In genomic region chr11:101060126-101060525, GRCm38 (mm10) we compare ENCODE assay signal across 9 mouse cellular contexts. TPM values are rescaled to one million over a fixed set of nuclear protein-coding genes. Genes with fewer than 3 reads are reported as not detected.
DNase-seq lines count a peak whose midpoint lies in the region; ATAC-seq and TF ChIP-seq lines count a peak whose summit lies in the region.
"Had no signal": no experiment of that assay in that cellular context is flagged by ENCODE, and none has a peak within 500 bp of the region (broad histone marks: within the 10 kb centered on the region; RNA-seq: fewer than 3 reads in every experiment).

No protein-coding gene starts in this region.

- peaks cover 20% of the 10 kb centered on the region for H3K4me1 ChIP-seq in neural tube, embryonic 13.5 days (replicated peaks)
- peaks cover 42% of the 10 kb centered on the region for H3K4me1 ChIP-seq in cerebellum, adult 2 months (ENCODE audit: control insufficient read depth, insufficient read depth, low read length)
- H3K4me1 ChIP-seq in kidney, embryonic 14.5 days (ENCODE audit: control insufficient read depth, insufficient read depth, low read length) = peaks cover 25% of the 10 kb centered on the region
- peaks cover 57% of the 10 kb centered on the region for H3K4me1 ChIP-seq in lung, embryonic 14.5 days (ENCODE audit: insufficient read depth)
- H3K4me1 ChIP-seq in stomach, embryonic 16.5 days (ENCODE audit: control insufficient read depth, insufficient read depth, low read length) = peaks cover 86% of the 10 kb centered on the region

- H3K27me3 ChIP-seq in neural tube, embryonic 13.5 days = no peaks in the 10 kb centered on the region
- no peaks in the 10 kb centered on the region for H3K27me3 ChIP-seq in cerebellum, adult 2 months (ENCODE audit: control insufficient read depth, insufficient read depth, low read length)
- H3K27me3 ChIP-seq in kidney, embryonic 14.5 days (ENCODE audit: control insufficient read depth, insufficient read depth, low read length) = no peaks in the 10 kb centered on the region
- no peaks in the 10 kb centered on the region for H3K27me3 ChIP-seq in lung, embryonic 14.5 days (ENCODE audit: insufficient read depth, low read length)
- no peaks in the 10 kb centered on the region for H3K27me3 ChIP-seq in stomach, embryonic 16.5 days (ENCODE audit: control insufficient read depth, insufficient read depth, low read length)

- ATAC-seq in neural tube, embryonic 13.5 days (ENCODE audit: low read depth) = no peak
- no peak for ATAC-seq in kidney, embryonic 14.5 days (ENCODE audit: low FRiP score, low TSS enrichment)
- ATAC-seq in lung, embryonic 14.5 days (ENCODE audit: insufficient read depth) = no peak; the same call in 1 of the 2 replicates
- ATAC-seq in stomach, embryonic 16.5 days (ENCODE audit: insufficient read depth, low FRiP score) = peak; percentile 22; the same call in 1 of the 2 replicates

- H3K9me3 ChIP-seq in neural tube, embryonic 13.5 days = no peaks in the 10 kb centered on the region
- no peaks in the 10 kb centered on the region for H3K9me3 ChIP-seq in kidney, embryonic 14.5 days (ENCODE audit: control insufficient read depth, low read length)
- H3K9me3 ChIP-seq in lung, embryonic 14.5 days (ENCODE audit: low read depth, low read length) = no peaks in the 10 kb centered on the region
- H3K9me3 ChIP-seq in stomach, embryonic 16.5 days (replicated peaks; ENCODE audit: control insufficient read depth, low read length) = no peaks in the 10 kb centered on the region

- no peak overlapping the region for H3K9ac ChIP-seq in neural tube, embryonic 13.5 days
- H3K9ac ChIP-seq in kidney, embryonic 14.5 days (ENCODE audit: low read depth, low read length) = no peak overlapping the region
- H3K9ac ChIP-seq in lung, embryonic 14.5 days = 0 out of 2 replicates have a peak overlapping the region, but pooled peaks have one; percentile 18
- peak overlapping the region; percentile 57 for H3K9ac ChIP-seq in stomach, embryonic 16.5 days (ENCODE audit: low read length)

- TF ChIP-seq POLR2A in cerebellum, adult 2 months (IDR thresholded peaks at IDR 0.05; ENCODE audit: borderline replicate concordance, insufficient read depth, low read length) = no peak

- no peak for TF ChIP-seq CTCF in cerebellum, adult 2 months (IDR thresholded peaks at IDR 0.05; ENCODE audit: borderline replicate concordance, insufficient read depth, low read depth, low read length)
- TF ChIP-seq CTCF in lung, embryonic 14.5 days (IDR thresholded peaks at IDR 0.05; ENCODE audit: low read depth) = no peak

- no peak for DNase-seq in neural tube, embryonic 10.5 days (ENCODE audit: extremely low spot score, low spot score)
- DNase-seq in cerebellum, adult 2 months = peak; percentile 66 to 73
- peak; percentile 82 to 87 for DNase-seq in heart, adult 9 months (ENCODE audit: low spot score in 2 of 2)
- DNase-seq in lung, embryonic 14.5 days = peak; percentile 84
- no peak for DNase-seq in spleen, adult 18-20 months

- 67% methylated on average over 8 of the region's 8 CpGs for WGBS in neural tube, embryonic 13.5 days
- WGBS in cerebellum, adult 2 months = 5% methylated on average over 8 of the region's 8 CpGs
- 50% methylated on average over 8 of the region's 8 CpGs for WGBS in kidney, embryonic 14.5 days
- WGBS in lung, embryonic 14.5 days = 31% methylated on average over 8 of the region's 8 CpGs
- WGBS in stomach, embryonic 16.5 days = 34% methylated on average over 8 of the region's 8 CpGs

- H3K4me2 ChIP-seq in neural tube, embryonic 13.5 days = no peak overlapping the region
- H3K4me2 ChIP-seq in kidney, embryonic 14.5 days (replicated peaks; ENCODE audit: low read depth, low read length) = no peak overlapping the region
- H3K4me2 ChIP-seq in lung, embryonic 14.5 days = no peak overlapping the region
- no peak overlapping the region for H3K4me2 ChIP-seq in stomach, embryonic 16.5 days (ENCODE audit: low read depth, low read length)

- H3K4me3 ChIP-seq in neural tube, embryonic 13.5 days = no peak overlapping the region
- no peak overlapping the region for H3K4me3 ChIP-seq in cerebellum, adult 2 months (replicated peaks; ENCODE audit: insufficient read depth, low read depth, low read length)
- no peak overlapping the region for H3K4me3 ChIP-seq in kidney, embryonic 14.5 days (ENCODE audit: low read length)
- H3K4me3 ChIP-seq in lung, embryonic 14.5 days (ENCODE audit: low read depth, low read length) = no peak overlapping the region
- H3K4me3 ChIP-seq in stomach, embryonic 16.5 days (replicated peaks; ENCODE audit: low read length) = no peak overlapping the region

- H3K27ac ChIP-seq in neural tube, embryonic 13.5 days (replicated peaks) = peak overlapping the region; percentile 81
- peak overlapping the region; percentile 79 for H3K27ac ChIP-seq in cerebellum, adult 2 months (ENCODE audit: insufficient read depth, low read length)
- H3K27ac ChIP-seq in kidney, embryonic 14.5 days (ENCODE audit: low read depth, low read length) = peak overlapping the region; percentile 80
- H3K27ac ChIP-seq in lung, embryonic 14.5 days (ENCODE audit: low read depth) = peak overlapping the region; percentile 91
- H3K27ac ChIP-seq in stomach, embryonic 16.5 days (ENCODE audit: low read length) = peak overlapping the region; percentile 99
- H3K27ac ChIP-seq: macrophage had no signal

- H3K36me3 ChIP-seq in neural tube, embryonic 13.5 days = peaks cover 89% of the 10 kb centered on the region
- H3K36me3 ChIP-seq in kidney, embryonic 14.5 days (ENCODE audit: control insufficient read depth, insufficient read depth, low read length) = peaks cover 9% of the 10 kb centered on the region; the same call in 1 of the 2 replicates
- peaks cover 38% of the 10 kb centered on the region for H3K36me3 ChIP-seq in lung, embryonic 14.5 days (ENCODE audit: insufficient read depth)
- no peaks in the 10 kb centered on the region for H3K36me3 ChIP-seq in stomach, embryonic 16.5 days (ENCODE audit: control insufficient read depth, insufficient read depth, low read length)

RNA-seq across cellular contexts. Expression of gene Naglu, which starts 9.7 kb away (rescaled TPM):
- 9.0 and 9.4 TPM in 2 replicates for polyA plus RNA-seq in neural tube, embryonic 13.5 days (2015; fragmentation: Nextera tagmentation; extraction: Ambion mirVana)
- 12.7 and 15.8 TPM in 2 replicates for polyA plus RNA-seq in cerebellum, adult 2 months (2012; rRNA removed)
- polyA plus RNA-seq in kidney, embryonic 14.5 days (2014; fragmentation: Nextera tagmentation; extraction: Ambion mirVana) = 7.0 and 11.5 TPM in 2 replicates
- 13.2 and 14.0 TPM in 2 replicates for polyA plus RNA-seq in lung, embryonic 14.5 days (2014; fragmentation: Nextera tagmentation; extraction: Ambion mirVana)
- 17.0 and 17.2 TPM in 2 replicates for polyA plus RNA-seq in stomach, embryonic 16.5 days (2015; fragmentation: Nextera tagmentation; extraction: Ambion mirVana)

RNA-seq across cellular contexts. Expression of gene Hsd17b1, which starts 18.1 kb away (rescaled TPM):
- 0.37 and 0.47 TPM in 2 replicates for polyA plus RNA-seq in neural tube, embryonic 13.5 days (2015; fragmentation: Nextera tagmentation; extraction: Ambion mirVana)
- polyA plus RNA-seq in cerebellum, adult 2 months (2012; rRNA removed) = 0.84 and 0.93 TPM in 2 replicates
- polyA plus RNA-seq in kidney, embryonic 14.5 days (2014; fragmentation: Nextera tagmentation; extraction: Ambion mirVana) = 0.16 TPM in 1 of 2 replicates, not detected in the other
- not detected in 2 replicates for polyA plus RNA-seq in lung, embryonic 14.5 days (2014; fragmentation: Nextera tagmentation; extraction: Ambion mirVana)
- 0.30 TPM in 1 of 2 replicates, not detected in the other for polyA plus RNA-seq in stomach, embryonic 16.5 days (2015; fragmentation: Nextera tagmentation; extraction: Ambion mirVana)

RNA-seq across cellular contexts. Expression of gene Coasy, which starts 22.2 kb away (rescaled TPM):
- 39.9 and 45.5 TPM in 2 replicates for polyA plus RNA-seq in neural tube, embryonic 13.5 days (2015; fragmentation: Nextera tagmentation; extraction: Ambion mirVana)
- polyA plus RNA-seq in cerebellum, adult 2 months (2012; rRNA removed) = 34.1 and 36.7 TPM in 2 replicates
- 42.0 and 44.9 TPM in 2 replicates for polyA plus RNA-seq in kidney, embryonic 14.5 days (2014; fragmentation: Nextera tagmentation; extraction: Ambion mirVana)
- 37.9 and 38.0 TPM in 2 replicates for polyA plus RNA-seq in lung, embryonic 14.5 days (2014; fragmentation: Nextera tagmentation; extraction: Ambion mirVana)
- polyA plus RNA-seq in stomach, embryonic 16.5 days (2015; fragmentation: Nextera tagmentation; extraction: Ambion mirVana) = 38.9 and 41.8 TPM in 2 replicates

RNA-seq across cellular contexts. Expression of gene Mlx, which starts 27.0 kb away (rescaled TPM):
- polyA plus RNA-seq in neural tube, embryonic 13.5 days (2015; fragmentation: Nextera tagmentation; extraction: Ambion mirVana) = 87.3 and 96.9 TPM in 2 replicates
- polyA plus RNA-seq in cerebellum, adult 2 months (2012; rRNA removed) = 54.9 and 55.8 TPM in 2 replicates
- polyA plus RNA-seq in kidney, embryonic 14.5 days (2014; fragmentation: Nextera tagmentation; extraction: Ambion mirVana) = 39.7 and 48.7 TPM in 2 replicates
- polyA plus RNA-seq in lung, embryonic 14.5 days (2014; fragmentation: Nextera tagmentation; extraction: Ambion mirVana) = 39.1 and 40.5 TPM in 2 replicates
- 57.4 and 60.5 TPM in 2 replicates for polyA plus RNA-seq in stomach, embryonic 16.5 days (2015; fragmentation: Nextera tagmentation; extraction: Ambion mirVana)

RNA-seq across cellular contexts. Expression of gene Psmc3ip, which starts 35.1 kb away (rescaled TPM):
- 20.5 and 23.7 TPM in 2 replicates for polyA plus RNA-seq in neural tube, embryonic 13.5 days (2015; fragmentation: Nextera tagmentation; extraction: Ambion mirVana)
- 4.7 and 5.3 TPM in 2 replicates for polyA plus RNA-seq in cerebellum, adult 2 months (2012; rRNA removed)
- 52.0 and 61.8 TPM in 2 replicates for polyA plus RNA-seq in kidney, embryonic 14.5 days (2014; fragmentation: Nextera tagmentation; extraction: Ambion mirVana)
- 39.9 and 44.1 TPM in 2 replicates for polyA plus RNA-seq in lung, embryonic 14.5 days (2014; fragmentation: Nextera tagmentation; extraction: Ambion mirVana)
- polyA plus RNA-seq in stomach, embryonic 16.5 days (2015; fragmentation: Nextera tagmentation; extraction: Ambion mirVana) = 21.4 and 23.4 TPM in 2 replicates

Comparison
In these comparisons a context has a peak if more than half of its experiments do, and no peak if none do; other contexts are left out.
1. H3K9ac ChIP-seq: peak in lung, embryonic 14.5 days (single experiment) and stomach, embryonic 16.5 days (single experiment); none in neural tube, embryonic 13.5 days (single experiment) and kidney, embryonic 14.5 days (single experiment).
2. DNase-seq: peak in cerebellum, adult 2 months (2 of 2), heart, adult 9 months (2 of 2) and lung, embryonic 14.5 days (single experiment); none in neural tube, embryonic 10.5 days (single experiment) and spleen, adult 18-20 months (0 of 2).
3. Peak in every context shown above with its lines, with median percentiles within 50 percentile points of each other: H3K27ac ChIP-seq.